Mouse (Mus musculus): Measurements from ENCODE around the gene Ilf2. TPM values are rescaled to one million over a fixed set of nuclear protein-coding genes. Genes with fewer than 3 reads are reported as not detected.

The Ilf2 gene
- polyA plus RNA-seq, 1 experiment from 2014 or later: 103 TPM

DNA sequence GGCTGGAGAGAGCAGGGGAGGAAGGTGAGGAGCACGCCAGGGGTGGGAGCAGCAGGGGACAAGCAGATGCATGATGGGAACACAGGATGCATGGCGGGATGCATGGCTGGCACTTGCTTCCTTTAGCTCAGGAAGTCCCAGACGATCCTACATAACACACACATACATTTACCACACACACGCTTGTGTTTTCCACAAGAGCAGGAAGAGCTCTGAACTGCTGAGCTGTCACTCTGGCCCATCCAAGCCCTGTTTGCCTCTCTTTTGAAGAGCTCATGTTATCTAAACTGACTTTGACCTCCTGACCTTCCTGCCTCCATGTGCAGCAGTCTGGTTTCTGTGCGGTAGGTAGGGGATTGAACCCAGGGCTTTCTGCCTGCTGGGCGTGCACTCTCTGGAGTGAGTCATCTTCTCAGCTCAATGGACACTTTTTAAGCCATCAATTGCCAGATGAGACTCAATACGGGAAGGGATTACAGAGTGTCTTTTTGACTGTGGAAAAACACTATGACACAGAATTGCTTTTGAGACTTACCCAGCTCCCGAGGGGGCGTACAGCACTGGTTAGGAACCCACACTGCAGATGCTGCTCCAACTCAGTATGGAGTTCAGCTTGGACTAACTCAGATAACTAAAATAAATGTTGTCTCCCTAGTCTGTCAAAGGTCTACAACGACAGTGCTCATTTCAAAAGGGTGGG, 24.4 kb upstream of the Ilf2 start:
- Histone ChIP-seq H3K4me1 (ENCODE audit: control insufficient read depth, insufficient read depth, low read length) (peaks cover 8% of the 10 kb centered on the region), H3K36me3 (ENCODE audit: control insufficient read depth, insufficient read depth) (no peaks in the 10 kb centered on the region), H3K27me3 (ENCODE audit: control insufficient read depth, insufficient read depth, low read length) (no peaks in the 10 kb centered on the region; the same call in 1 of the 2 replicates), H3K4me2 (ENCODE audit: low read depth, low read length) (peak overlapping the region; percentile 58), H3K27ac (ENCODE audit: low read length) (peak overlapping the region; percentile 48), H3K9ac (ENCODE audit: low read length) (peak overlapping the region; percentile 5; the same call in 1 of the 2 replicates), H3K9me3 (replicated peaks; ENCODE audit: control insufficient read depth, low read length) (no peaks in the 10 kb centered on the region), H3K4me3 (ENCODE audit: low read length) (peak overlapping the region; percentile 37)
- no peak for ATAC-seq (replicated peaks; ENCODE audit: extremely low read depth, insufficient read depth, low FRiP score)
- 48% methylated on average over 10 of the region's 10 CpGs for WGBS

DNA sequence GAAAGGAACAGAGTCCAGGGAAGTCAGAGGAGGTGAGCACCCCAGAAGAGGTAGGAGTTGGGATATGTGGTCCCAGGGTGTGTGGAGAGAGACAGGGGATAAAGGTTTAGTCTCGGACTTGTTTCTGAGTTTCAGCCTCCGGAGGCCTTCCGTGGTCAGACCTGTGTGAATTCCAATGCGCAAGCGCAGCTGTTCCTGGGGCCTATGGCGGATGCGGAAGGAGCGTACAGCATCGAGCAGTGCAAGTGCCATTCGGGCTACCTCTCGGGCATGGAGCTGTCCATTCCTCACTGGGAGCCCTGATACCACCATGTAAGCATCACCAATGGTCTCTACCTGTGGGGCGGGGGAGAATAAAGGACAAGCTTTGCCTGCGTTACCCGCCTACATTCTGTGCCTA, 21.0 kb upstream of the Ilf2 start:
- no peak for ATAC-seq (replicated peaks; ENCODE audit: extremely low read depth, insufficient read depth, low FRiP score)
- Histone ChIP-seq H3K27ac (ENCODE audit: low read length) (no peak overlapping the region), H3K4me3 (ENCODE audit: low read length) (no peak overlapping the region), H3K36me3 (ENCODE audit: control insufficient read depth, insufficient read depth) (no peaks in the 10 kb centered on the region), H3K9ac (ENCODE audit: low read length) (no peak overlapping the region), H3K4me1 (ENCODE audit: control insufficient read depth, insufficient read depth, low read length) (peaks cover 3% of the 10 kb centered on the region; the same call in 1 of the 2 replicates), H3K9me3 (replicated peaks; ENCODE audit: control insufficient read depth, low read length) (no peaks in the 10 kb centered on the region), H3K27me3 (ENCODE audit: control insufficient read depth, insufficient read depth, low read length) (no peaks in the 10 kb centered on the region; the same call in 1 of the 2 replicates), H3K4me2 (ENCODE audit: low read depth, low read length) (no peak overlapping the region)
- WGBS: 86% methylated on average over 14 of the region's 14 CpGs

DNA sequence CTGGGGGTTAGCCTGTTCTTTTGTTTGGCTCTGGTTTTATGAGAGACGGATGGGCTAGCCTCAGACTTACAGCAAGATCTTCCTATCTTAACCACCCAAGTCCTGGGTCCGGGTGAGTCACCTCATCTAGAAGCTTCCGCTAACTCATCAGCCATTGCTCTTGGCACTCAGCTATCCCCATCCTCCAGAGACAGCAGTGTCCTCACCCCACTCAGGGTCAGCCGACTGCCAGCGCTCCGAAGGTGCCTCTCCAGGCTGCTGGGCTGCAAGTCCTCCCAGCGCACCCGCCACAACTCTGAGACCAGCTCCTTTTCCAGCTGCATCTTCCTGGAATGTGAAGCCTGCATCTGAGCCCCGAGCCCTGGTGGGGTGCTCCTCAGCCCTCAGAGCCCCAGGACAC, 16.2 kb upstream of the Ilf2 start:
- WGBS: 75% methylated on average over 9 of the region's 9 CpGs
- no peak overlapping the region for H3K4me2 ChIP-seq (ENCODE audit: low read depth, low read length)
- no peak for ATAC-seq (replicated peaks; ENCODE audit: extremely low read depth, insufficient read depth, low FRiP score)
- no peak overlapping the region for H3K9ac ChIP-seq (ENCODE audit: low read length)
- H3K36me3 ChIP-seq (ENCODE audit: control insufficient read depth, insufficient read depth): no peaks in the 10 kb centered on the region
- no peak overlapping the region for H3K4me3 ChIP-seq (ENCODE audit: low read length)
- no peaks in the 10 kb centered on the region for H3K9me3 ChIP-seq (replicated peaks; ENCODE audit: control insufficient read depth, low read length)
- H3K4me1 ChIP-seq (ENCODE audit: control insufficient read depth, insufficient read depth, low read length): no peaks in the 10 kb centered on the region
- no peak overlapping the region for H3K27ac ChIP-seq (ENCODE audit: low read length)
- H3K27me3 ChIP-seq (ENCODE audit: control insufficient read depth, insufficient read depth, low read length): peaks cover 14% of the 10 kb centered on the region

DNA sequence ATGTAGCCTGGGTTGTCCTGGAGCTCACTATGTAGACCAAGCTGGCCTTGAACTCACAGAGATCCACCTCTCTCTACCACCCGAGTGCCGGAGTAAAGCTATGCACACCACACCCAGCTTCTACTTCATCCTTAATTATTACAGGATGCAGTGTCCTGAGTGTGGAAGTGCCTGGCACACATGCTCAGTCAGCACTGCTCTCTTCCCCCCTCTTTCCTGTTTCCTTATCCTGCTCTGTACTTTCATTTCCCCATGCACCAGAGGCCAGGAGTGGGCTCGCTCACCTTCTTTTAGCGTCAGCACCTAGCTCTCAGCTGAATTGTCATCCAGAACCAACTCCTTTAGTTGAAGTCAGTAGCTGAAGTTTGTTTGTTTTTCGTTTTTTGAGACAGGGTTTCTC, 15.6 kb upstream of the Ilf2 start:
- WGBS: 64% methylated on average over 5 of the region's 5 CpGs
- Histone ChIP-seq H3K4me2 (ENCODE audit: low read depth, low read length) (no peak overlapping the region), H3K9ac (ENCODE audit: low read length) (no peak overlapping the region), H3K4me3 (ENCODE audit: low read length) (no peak overlapping the region), H3K9me3 (replicated peaks; ENCODE audit: control insufficient read depth, low read length) (no peaks in the 10 kb centered on the region), H3K27ac (ENCODE audit: low read length) (no peak overlapping the region), H3K27me3 (ENCODE audit: control insufficient read depth, insufficient read depth, low read length) (peaks cover 17% of the 10 kb centered on the region), H3K36me3 (ENCODE audit: control insufficient read depth, insufficient read depth) (no peaks in the 10 kb centered on the region), H3K4me1 (ENCODE audit: control insufficient read depth, insufficient read depth, low read length) (0 out of 2 replicates have a peak, but pooled peaks cover 3% of the 10 kb centered on the region)
- ATAC-seq (replicated peaks; ENCODE audit: extremely low read depth, insufficient read depth, low FRiP score): no peak

DNA sequence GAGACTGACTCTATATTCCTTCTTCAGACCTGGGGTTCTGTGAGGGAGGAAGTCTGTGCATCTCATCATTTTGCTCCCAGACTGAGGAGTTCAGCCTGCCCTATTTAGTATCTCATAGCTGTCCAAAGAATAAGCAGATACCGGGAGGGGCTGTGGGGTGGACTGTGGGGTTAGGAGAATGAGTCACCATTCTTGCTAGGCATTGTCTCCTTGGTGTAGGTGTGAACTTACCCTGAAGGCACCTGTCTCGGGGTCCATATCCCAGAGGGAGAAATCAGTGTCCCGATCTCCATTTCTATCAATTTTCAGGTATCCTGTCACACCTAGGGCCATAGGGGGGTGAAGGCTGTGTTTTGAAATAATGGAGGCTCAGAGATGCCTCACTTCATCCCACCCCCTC, 14.0 kb upstream of the Ilf2 start:
- Histone ChIP-seq H3K27ac (ENCODE audit: low read length) (no peak overlapping the region), H3K27me3 (ENCODE audit: control insufficient read depth, insufficient read depth, low read length) (peaks cover 19% of the 10 kb centered on the region), H3K4me1 (ENCODE audit: control insufficient read depth, insufficient read depth, low read length) (0 out of 2 replicates have a peak, but pooled peaks cover 3% of the 10 kb centered on the region), H3K4me2 (ENCODE audit: low read depth, low read length) (no peak overlapping the region), H3K9ac (ENCODE audit: low read length) (no peak overlapping the region), H3K36me3 (ENCODE audit: control insufficient read depth, insufficient read depth) (no peaks in the 10 kb centered on the region), H3K4me3 (ENCODE audit: low read length) (no peak overlapping the region), H3K9me3 (replicated peaks; ENCODE audit: control insufficient read depth, low read length) (no peaks in the 10 kb centered on the region)
- 79% methylated on average over 3 of the region's 3 CpGs for WGBS
- ATAC-seq (replicated peaks; ENCODE audit: extremely low read depth, insufficient read depth, low FRiP score): no peak

DNA sequence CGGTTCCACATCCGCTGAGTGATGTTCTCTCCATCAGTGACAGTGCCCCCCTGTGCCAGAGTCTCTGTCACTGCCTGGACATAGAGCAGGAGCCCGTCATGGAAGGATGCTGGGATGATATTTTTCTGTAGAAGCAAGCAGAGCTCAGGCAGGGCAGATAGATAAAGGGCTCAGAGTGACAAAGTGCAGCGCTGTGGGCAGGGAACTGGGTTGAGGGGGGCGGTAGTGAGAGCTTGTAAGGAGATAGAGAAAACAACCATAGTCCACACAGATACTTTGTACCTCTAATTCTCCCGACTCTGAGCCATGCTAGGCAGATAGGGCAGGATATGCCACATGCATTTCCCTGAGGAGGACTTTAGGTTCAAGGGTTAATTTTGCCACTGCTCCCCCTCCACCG, 13.3 kb upstream of the Ilf2 start:
- Histone ChIP-seq H3K4me1 (ENCODE audit: control insufficient read depth, insufficient read depth, low read length) (0 out of 2 replicates have a peak, but pooled peaks cover 3% of the 10 kb centered on the region), H3K9ac (ENCODE audit: low read length) (no peak overlapping the region; the same call in 1 of the 2 replicates), H3K36me3 (ENCODE audit: control insufficient read depth, insufficient read depth) (no peaks in the 10 kb centered on the region), H3K4me2 (ENCODE audit: low read depth, low read length) (peak overlapping the region; percentile 68; the same call in 1 of the 2 replicates), H3K27me3 (ENCODE audit: control insufficient read depth, insufficient read depth, low read length) (peaks cover 19% of the 10 kb centered on the region), H3K9me3 (replicated peaks; ENCODE audit: control insufficient read depth, low read length) (0 out of 2 replicates have a peak, but pooled peaks cover 2% of the 10 kb centered on the region), H3K4me3 (ENCODE audit: low read length) (no peak overlapping the region), H3K27ac (ENCODE audit: low read length) (no peak overlapping the region)
- WGBS: 31% methylated on average over 7 of the region's 7 CpGs
- ATAC-seq (replicated peaks; ENCODE audit: extremely low read depth, insufficient read depth, low FRiP score): no peak

DNA sequence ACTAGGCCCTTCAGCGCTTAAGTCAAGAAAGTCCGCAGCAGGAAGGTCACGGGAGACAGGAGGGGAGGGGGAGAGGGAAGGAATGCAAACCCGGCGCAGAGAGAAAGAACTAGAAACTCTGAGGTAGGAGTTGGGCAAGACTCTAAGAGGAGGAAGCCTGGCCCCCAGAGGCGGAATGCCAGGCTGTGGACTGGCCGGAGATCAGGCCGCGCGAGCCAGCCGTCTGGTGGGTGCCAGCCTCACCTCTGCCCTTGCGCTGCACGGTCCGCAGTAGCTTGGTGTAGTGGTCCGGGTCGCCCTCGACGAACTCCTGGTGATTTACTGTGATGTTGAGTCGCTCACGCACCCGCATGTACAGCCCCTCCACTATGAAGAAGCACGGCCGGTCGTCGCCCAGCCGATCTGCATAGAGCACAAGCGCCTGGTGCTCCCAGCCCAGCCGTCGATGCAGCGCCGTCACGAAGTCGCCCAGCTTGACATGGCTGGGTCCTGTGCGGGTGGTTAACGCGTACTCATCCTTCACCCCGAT, 11.3 kb upstream of the Ilf2 start:
- Histone ChIP-seq H3K4me2 (ENCODE audit: low read depth, low read length) (peak overlapping the region; percentile 68), H3K36me3 (ENCODE audit: control insufficient read depth, insufficient read depth) (no peaks in the 10 kb centered on the region), H3K4me1 (ENCODE audit: control insufficient read depth, insufficient read depth, low read length) (0 out of 2 replicates have a peak, but pooled peaks cover 3% of the 10 kb centered on the region), H3K27ac (ENCODE audit: low read length) (no peak overlapping the region; the same call in 1 of the 2 replicates), H3K9ac (ENCODE audit: low read length) (peak overlapping the region; percentile 80), H3K9me3 (replicated peaks; ENCODE audit: control insufficient read depth, low read length) (0 out of 2 replicates have a peak, but pooled peaks cover 3% of the 10 kb centered on the region), H3K4me3 (ENCODE audit: low read length) (peak overlapping the region; percentile 63), H3K27me3 (ENCODE audit: control insufficient read depth, insufficient read depth, low read length) (peaks cover 19% of the 10 kb centered on the region)
- ATAC-seq (replicated peaks; ENCODE audit: extremely low read depth, insufficient read depth, low FRiP score): 0 out of 2 replicates have a peak, but pooled peaks have one; percentile 17
- 13% methylated on average over 37 of the region's 37 CpGs for WGBS

DNA sequence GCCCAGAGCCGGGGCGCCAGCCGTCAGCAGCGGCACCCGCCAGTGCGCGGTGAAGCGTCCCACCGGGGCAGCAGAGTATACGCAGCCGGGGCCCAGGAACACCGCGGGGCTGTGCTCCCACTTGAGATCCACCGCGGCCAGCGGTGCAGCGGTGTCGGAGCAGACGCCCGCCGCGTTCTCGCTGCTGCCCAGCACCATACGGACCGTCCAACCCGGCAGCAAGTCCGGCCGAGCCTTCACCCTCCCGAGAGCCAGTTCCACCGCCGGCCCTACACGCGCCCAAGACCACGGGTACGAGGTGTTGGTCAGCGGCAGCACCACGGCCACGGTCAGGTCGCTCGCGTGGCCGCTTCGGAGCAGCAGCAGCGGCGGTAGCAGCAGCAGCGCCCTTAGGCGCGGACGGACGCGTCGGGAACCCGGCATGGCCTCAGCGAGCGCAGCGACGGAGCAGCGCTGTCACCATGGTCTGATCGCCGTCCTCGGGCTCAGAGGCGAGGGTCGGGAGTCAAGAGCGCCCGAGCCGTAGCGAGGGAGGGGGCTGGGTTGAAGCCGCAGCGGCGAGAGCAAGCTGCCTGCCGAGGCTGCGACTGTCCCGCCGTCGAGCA, 10.7 kb upstream of the Ilf2 start:
- H3K4me1 ChIP-seq (ENCODE audit: control insufficient read depth, insufficient read depth, low read length): 0 out of 2 replicates have a peak, but pooled peaks cover 3% of the 10 kb centered on the region
- H3K27me3 ChIP-seq (ENCODE audit: control insufficient read depth, insufficient read depth, low read length): peaks cover 19% of the 10 kb centered on the region
- ATAC-seq (replicated peaks; ENCODE audit: extremely low read depth, insufficient read depth, low FRiP score): peak; percentile 24; the same call in 1 of the 2 replicates
- peak overlapping the region; percentile 80 for H3K9ac ChIP-seq (ENCODE audit: low read length)
- 1% methylated on average over 75 of the region's 75 CpGs for WGBS
- no peaks in the 10 kb centered on the region for H3K36me3 ChIP-seq (ENCODE audit: control insufficient read depth, insufficient read depth)
- 0 out of 2 replicates have a peak, but pooled peaks cover 3% of the 10 kb centered on the region for H3K9me3 ChIP-seq (replicated peaks; ENCODE audit: control insufficient read depth, low read length)
- peak overlapping the region; percentile 20; the same call in 1 of the 2 replicates for H3K27ac ChIP-seq (ENCODE audit: low read length)
- peak overlapping the region; percentile 63 for H3K4me3 ChIP-seq (ENCODE audit: low read length)
- peak overlapping the region; percentile 68 for H3K4me2 ChIP-seq (ENCODE audit: low read depth, low read length)
